Mouse (Mus musculus): Measurements from ENCODE around the gene Gm11555. TPM values are rescaled to one million over a fixed set of nuclear protein-coding genes. Genes with fewer than 3 reads are reported as not detected.

Gm11555 gene
- polyA plus RNA-seq, 1 experiment: not detected

Other genes starting within 250 kb of the Gm11555 start
- gene Krt12, start 228.0 kb downstream of the Gm11555 start, polyA plus RNA-seq (2012; rRNA removed): 0.05 TPM in 1 of 2 replicates, not detected in the other
- gene Krt20, start 212.1 kb downstream of the Gm11555 start, polyA plus RNA-seq (2012; rRNA removed): 0.16 TPM in 2 replicates
- 0.06 and 0.14 TPM in 2 replicates for gene Krt23, start 157.1 kb downstream of the Gm11555 start, polyA plus RNA-seq (2012; rRNA removed)
- not detected in 2 replicates for gene Krt39, start 128.9 kb downstream of the Gm11555 start, polyA plus RNA-seq (2012; rRNA removed)
- not detected in 2 replicates for gene Krt40, start 107.1 kb downstream of the Gm11555 start, polyA plus RNA-seq (2012; rRNA removed)
- not detected in 2 replicates for gene Krtap3-3, start 99.4 kb downstream of the Gm11555 start, polyA plus RNA-seq (2012; rRNA removed)
- gene Krtap3-2, start 93.4 kb downstream of the Gm11555 start, polyA plus RNA-seq (2012; rRNA removed): not detected in 2 replicates
- gene Gm11939, start 90.8 kb downstream of the Gm11555 start, polyA plus RNA-seq (2012; rRNA removed): not detected in 2 replicates
- gene Krtap3-1, start 83.6 kb downstream of the Gm11555 start, polyA plus RNA-seq (2012; rRNA removed): not detected in 2 replicates
- gene Krtap1-5, start 69.2 kb downstream of the Gm11555 start, polyA plus RNA-seq (2012; rRNA removed): not detected in 2 replicates
- gene Krtap1-4, start 66.6 kb downstream of the Gm11555 start, polyA plus RNA-seq (2012; rRNA removed): not detected in 2 replicates
- gene Krtap1-3, start 58.9 kb downstream of the Gm11555 start, polyA plus RNA-seq (2012; rRNA removed): not detected in 2 replicates
- not detected in 2 replicates for gene Krtap9-3, start 52.1 kb downstream of the Gm11555 start, polyA plus RNA-seq (2012; rRNA removed)
- not detected in 2 replicates for gene Gm11938, start 46.9 kb downstream of the Gm11555 start, polyA plus RNA-seq (2012; rRNA removed)
- not detected in 2 replicates for gene Gm11937, start 40.0 kb downstream of the Gm11555 start, polyA plus RNA-seq (2012; rRNA removed)
- gene Krtap2-4, start 35.4 kb downstream of the Gm11555 start, polyA plus RNA-seq (2012; rRNA removed): not detected in 2 replicates
- not detected in 2 replicates for gene Gm11562, start 29.8 kb downstream of the Gm11555 start, polyA plus RNA-seq (2012; rRNA removed)
- gene Krtap4-1, start 22.0 kb downstream of the Gm11555 start, polyA plus RNA-seq (2012; rRNA removed): not detected in 2 replicates
- not detected in 2 replicates for gene Krtap4-2, start 15.2 kb downstream of the Gm11555 start, polyA plus RNA-seq (2012; rRNA removed)
- gene Krtap4-7, start 6.1 kb downstream of the Gm11555 start, polyA plus RNA-seq (2012; rRNA removed): not detected in 2 replicates
- not detected in 2 replicates for gene Gm11563, start 8.7 kb upstream of the Gm11555 start, polyA plus RNA-seq (2012; rRNA removed)
- not detected in 2 replicates for gene Krtap4-6, start 15.7 kb upstream of the Gm11555 start, polyA plus RNA-seq (2012; rRNA removed)
- not detected in 2 replicates for gene Gm14190, start 40.5 kb upstream of the Gm11555 start, polyA plus RNA-seq (2012; rRNA removed)
- not detected in 2 replicates for gene Gm14180, start 84.1 kb upstream of the Gm11555 start, polyA plus RNA-seq (2012; rRNA removed)
- gene Gm11595, start 122.7 kb upstream of the Gm11555 start, polyA plus RNA-seq (2012; rRNA removed): not detected in 2 replicates
- gene Krtap4-8, start 130.5 kb upstream of the Gm11555 start, polyA plus RNA-seq (2012; rRNA removed): not detected in 2 replicates
- gene Krtap4-9, start 135.0 kb upstream of the Gm11555 start, polyA plus RNA-seq (2012; rRNA removed): not detected in 2 replicates
- gene Gm11596, start 143.2 kb upstream of the Gm11555 start, polyA plus RNA-seq (2012; rRNA removed): not detected in 2 replicates
- not detected in 2 replicates for gene Gm11569, start 148.7 kb upstream of the Gm11555 start, polyA plus RNA-seq (2012; rRNA removed)
- gene Gm11554, start 154.2 kb upstream of the Gm11555 start, polyA plus RNA-seq (2012; rRNA removed): not detected in 2 replicates
- not detected in 2 replicates for gene Krtap4-13, start 159.7 kb upstream of the Gm11555 start, polyA plus RNA-seq (2012; rRNA removed)
- not detected in 2 replicates for gene Gm11564, start 165.4 kb upstream of the Gm11555 start, polyA plus RNA-seq (2012; rRNA removed)
- not detected in 2 replicates for gene 2300003K06Rik, start 187.8 kb upstream of the Gm11555 start, polyA plus RNA-seq (2012; rRNA removed)
- gene Krtap4-16, start 201.4 kb upstream of the Gm11555 start, polyA plus RNA-seq (2012; rRNA removed): not detected in 2 replicates
- not detected in 2 replicates for gene Gm11568, start 207.7 kb upstream of the Gm11555 start, polyA plus RNA-seq (2012; rRNA removed)
- gene Gm11559, start 214.2 kb upstream of the Gm11555 start, polyA plus RNA-seq (2012; rRNA removed): not detected in 2 replicates
- gene Krtap9-1, start 223.2 kb upstream of the Gm11555 start, polyA plus RNA-seq (2012; rRNA removed): not detected in 2 replicates
- gene Gm11567, start 229.0 kb upstream of the Gm11555 start, polyA plus RNA-seq (2012; rRNA removed): not detected in 2 replicates

Data from spleen, adult 2 months (tissue).